Mouse (Mus musculus): ENCODE results near the gene Tex45. TPM values are rescaled to one million over a fixed set of nuclear protein-coding genes. Genes with fewer than 3 reads are reported as not detected.

The Tex45 gene
- 0.08 and 0.11 TPM in 2 replicates for polyA plus RNA-seq (2012; rRNA removed)

GRCm38 (mm10) chr8:3470562-3470961 is at the start of gene Tex45:
Tex45 (plus strand) TSS chr8:3470862.
- Histone ChIP-seq H3K4me1 (ENCODE audit: control insufficient read depth, insufficient read depth, insufficient read length, low read length) (peaks cover 6% of the 10 kb centered on the region; the same call in 1 of the 2 replicates), H3K27ac (ENCODE audit: insufficient read depth, low read depth, low read length) (no peak within 1 kb of the TSS), H3K4me3 (ENCODE audit: low read depth, low read length) (no peak within 1 kb of the TSS), H3K27me3 (ENCODE audit: control insufficient read depth, insufficient read depth, low read length) (no peaks in the 10 kb centered on the region), H3K36me3 (ENCODE audit: control insufficient read depth, insufficient read depth, low read length) (no peaks in the 10 kb centered on the region)
- TF ChIP-seq CTCF (IDR thresholded peaks at IDR 0.05; ENCODE audit: extremely low read depth, insufficient read length, insufficient replicate concordance, low read depth, low read length) (no peak), POLR2A (IDR thresholded peaks at IDR 0.05; ENCODE audit: low read depth, low read length) (no peak)

- Histone ChIP-seq H3K27ac (ENCODE audit: insufficient read depth, low read depth, low read length) (no peak overlapping the region), H3K36me3 (ENCODE audit: control insufficient read depth, insufficient read depth, low read length) (peaks cover 2% of the 10 kb centered on the region; the same call in 1 of the 2 replicates), H3K4me1 (ENCODE audit: control insufficient read depth, insufficient read depth, insufficient read length, low read length) (peaks cover 7% of the 10 kb centered on the region; the same call in 1 of the 2 replicates), H3K27me3 (ENCODE audit: control insufficient read depth, insufficient read depth, low read length) (no peaks in the 10 kb centered on the region), H3K4me3 (ENCODE audit: low read depth, low read length) (no peak overlapping the region)
- WGBS = 92% methylated on average over 5 of the region's 5 CpGs
- no peak for TF ChIP-seq POLR2A (IDR thresholded peaks at IDR 0.05; ENCODE audit: low read depth, low read length)
- no peak for TF ChIP-seq CTCF (IDR thresholded peaks at IDR 0.05; ENCODE audit: extremely low read depth, insufficient read length, insufficient replicate concordance, low read depth, low read length)
Observed at GRCm38 (mm10) chr8:3421507-3421906, 49.2 kb upstream of the Tex45 start.

GRCm38 (mm10) chr8:3425217-3425616 is 45.4 kb upstream of the Tex45 start:
- no peaks in the 10 kb centered on the region for H3K27me3 ChIP-seq (ENCODE audit: control insufficient read depth, insufficient read depth, low read length)
- H3K4me3 ChIP-seq (ENCODE audit: low read depth, low read length) = no peak overlapping the region
- 59% methylated on average over 5 of the region's 5 CpGs for WGBS
- peaks cover 16% of the 10 kb centered on the region for H3K36me3 ChIP-seq (ENCODE audit: control insufficient read depth, insufficient read depth, low read length)
- no peak overlapping the region for H3K27ac ChIP-seq (ENCODE audit: insufficient read depth, low read depth, low read length)
- TF ChIP-seq POLR2A (IDR thresholded peaks at IDR 0.05; ENCODE audit: low read depth, low read length) (no peak), CTCF (IDR thresholded peaks at IDR 0.05; ENCODE audit: extremely low read depth, insufficient read length, insufficient replicate concordance, low read depth, low read length) (no peak)
- no peaks in the 10 kb centered on the region for H3K4me1 ChIP-seq (ENCODE audit: control insufficient read depth, insufficient read depth, insufficient read length, low read length)

GRCm38 (mm10) chr8:3426211-3426610 is 44.5 kb upstream of the Tex45 start:
- peaks cover 21% of the 10 kb centered on the region for H3K36me3 ChIP-seq (ENCODE audit: control insufficient read depth, insufficient read depth, low read length)
- TF ChIP-seq POLR2A (IDR thresholded peaks at IDR 0.05; ENCODE audit: low read depth, low read length) (no peak), CTCF (IDR thresholded peaks at IDR 0.05; ENCODE audit: extremely low read depth, insufficient read length, insufficient replicate concordance, low read depth, low read length) (no peak)
- H3K27ac ChIP-seq (ENCODE audit: insufficient read depth, low read depth, low read length) = no peak overlapping the region
- H3K27me3 ChIP-seq (ENCODE audit: control insufficient read depth, insufficient read depth, low read length) = no peaks in the 10 kb centered on the region
- H3K4me3 ChIP-seq (ENCODE audit: low read depth, low read length) = no peak overlapping the region
- 86% methylated on average over 3 of the region's 3 CpGs for WGBS
- no peaks in the 10 kb centered on the region for H3K4me1 ChIP-seq (ENCODE audit: control insufficient read depth, insufficient read depth, insufficient read length, low read length)

- WGBS = 88% methylated on average over 2 of the region's 2 CpGs
- H3K4me1 ChIP-seq (ENCODE audit: control insufficient read depth, insufficient read depth, insufficient read length, low read length) = no peaks in the 10 kb centered on the region
- peaks cover 34% of the 10 kb centered on the region for H3K36me3 ChIP-seq (ENCODE audit: control insufficient read depth, insufficient read depth, low read length)
- TF ChIP-seq POLR2A (IDR thresholded peaks at IDR 0.05; ENCODE audit: low read depth, low read length) (no peak), CTCF (IDR thresholded peaks at IDR 0.05; ENCODE audit: extremely low read depth, insufficient read length, insufficient replicate concordance, low read depth, low read length) (no peak)
- no peak overlapping the region for H3K4me3 ChIP-seq (ENCODE audit: low read depth, low read length)
- no peak overlapping the region for H3K27ac ChIP-seq (ENCODE audit: insufficient read depth, low read depth, low read length)
- no peaks in the 10 kb centered on the region for H3K27me3 ChIP-seq (ENCODE audit: control insufficient read depth, insufficient read depth, low read length)
Observed at GRCm38 (mm10) chr8:3428426-3428825, 42.2 kb upstream of the Tex45 start.

- no peaks in the 10 kb centered on the region for H3K4me1 ChIP-seq (ENCODE audit: control insufficient read depth, insufficient read depth, insufficient read length, low read length)
- H3K36me3 ChIP-seq (ENCODE audit: control insufficient read depth, insufficient read depth, low read length) = peaks cover 43% of the 10 kb centered on the region
- no peak for TF ChIP-seq CTCF (IDR thresholded peaks at IDR 0.05; ENCODE audit: extremely low read depth, insufficient read length, insufficient replicate concordance, low read depth, low read length)
- TF ChIP-seq POLR2A (IDR thresholded peaks at IDR 0.05; ENCODE audit: low read depth, low read length) = no peak
- no peaks in the 10 kb centered on the region for H3K27me3 ChIP-seq (ENCODE audit: control insufficient read depth, insufficient read depth, low read length)
- no peak overlapping the region for H3K4me3 ChIP-seq (ENCODE audit: low read depth, low read length)
- 54% methylated on average over 2 of the region's 2 CpGs for WGBS
- no peak overlapping the region for H3K27ac ChIP-seq (ENCODE audit: insufficient read depth, low read depth, low read length)
Observed at GRCm38 (mm10) chr8:3429966-3430365, 40.7 kb upstream of the Tex45 start.

- H3K36me3 ChIP-seq (ENCODE audit: control insufficient read depth, insufficient read depth, low read length) = peaks cover 52% of the 10 kb centered on the region
Observed at GRCm38 (mm10) chr8:3431113-3431512, 39.5 kb upstream of the Tex45 start.

More at GRCm38 (mm10) chr8:3431113-3431512, 39.5 kb upstream of the Tex45 start:
- Histone ChIP-seq H3K27ac (ENCODE audit: insufficient read depth, low read depth, low read length) (no peak overlapping the region), H3K4me1 (ENCODE audit: control insufficient read depth, insufficient read depth, insufficient read length, low read length) (no peaks in the 10 kb centered on the region), H3K27me3 (ENCODE audit: control insufficient read depth, insufficient read depth, low read length) (no peaks in the 10 kb centered on the region), H3K4me3 (ENCODE audit: low read depth, low read length) (no peak overlapping the region)
- WGBS = 80% methylated on average over 3 of the region's 3 CpGs
- no peak for TF ChIP-seq CTCF (IDR thresholded peaks at IDR 0.05; ENCODE audit: extremely low read depth, insufficient read length, insufficient replicate concordance, low read depth, low read length)
- TF ChIP-seq POLR2A (IDR thresholded peaks at IDR 0.05; ENCODE audit: low read depth, low read length) = no peak
